Mouse (Mus musculus) liver, embryonic 14.5 days (tissue): ENCODE measurements at regions not wholly inside any gene's neighbourhood (a gene's known extent, or its start where the extent isn't known, plus 50 kb on each side); places are given as distances from the start of the nearest gene placed in this dataset.

Experiments
- CTCF ChIP-seq: IDR thresholded peaks from 2 replicates; pipeline ENCODE4 v1.5.1; 2016; ENCODE audit warnings: antibody characterized with exemption, low read depth, control low read depth
- EP300 ChIP-seq: IDR thresholded peaks from 2 replicates; pipeline ENCODE4 v1.6.1; 2016; ENCODE audit warnings: antibody characterized with exemption, low read depth

- no peak for TF ChIP-seq CTCF
- TF ChIP-seq EP300 = no peak
These were observed 270.6 kb upstream of the Id2 start for GRCm38 (mm10) chr12:25367541-25367940.
